Mouse (Mus musculus): ENCODE results near the gene Adgrf3.

- TF ChIP-seq CTCF (IDR thresholded peaks at IDR 0.05; ENCODE audit: borderline replicate concordance, insufficient read depth, low read depth, low read length) (no peak), POLR2A (IDR thresholded peaks at IDR 0.05; ENCODE audit: borderline replicate concordance, insufficient read depth, low read length) (no peak)
Observed at GRCm38 (mm10) chr5:30203216-30203885, 2.2 kb downstream of the Adgrf3 start.
